Mouse (Mus musculus): ENCODE measurements around the gene Cerk. TPM values are rescaled to one million over a fixed set of nuclear protein-coding genes. Genes with fewer than 3 reads are reported as not detected.

Cerk gene
- polyA plus RNA-seq (2012): 0.02 and 0.06 TPM in 2 replicates

DNA sequence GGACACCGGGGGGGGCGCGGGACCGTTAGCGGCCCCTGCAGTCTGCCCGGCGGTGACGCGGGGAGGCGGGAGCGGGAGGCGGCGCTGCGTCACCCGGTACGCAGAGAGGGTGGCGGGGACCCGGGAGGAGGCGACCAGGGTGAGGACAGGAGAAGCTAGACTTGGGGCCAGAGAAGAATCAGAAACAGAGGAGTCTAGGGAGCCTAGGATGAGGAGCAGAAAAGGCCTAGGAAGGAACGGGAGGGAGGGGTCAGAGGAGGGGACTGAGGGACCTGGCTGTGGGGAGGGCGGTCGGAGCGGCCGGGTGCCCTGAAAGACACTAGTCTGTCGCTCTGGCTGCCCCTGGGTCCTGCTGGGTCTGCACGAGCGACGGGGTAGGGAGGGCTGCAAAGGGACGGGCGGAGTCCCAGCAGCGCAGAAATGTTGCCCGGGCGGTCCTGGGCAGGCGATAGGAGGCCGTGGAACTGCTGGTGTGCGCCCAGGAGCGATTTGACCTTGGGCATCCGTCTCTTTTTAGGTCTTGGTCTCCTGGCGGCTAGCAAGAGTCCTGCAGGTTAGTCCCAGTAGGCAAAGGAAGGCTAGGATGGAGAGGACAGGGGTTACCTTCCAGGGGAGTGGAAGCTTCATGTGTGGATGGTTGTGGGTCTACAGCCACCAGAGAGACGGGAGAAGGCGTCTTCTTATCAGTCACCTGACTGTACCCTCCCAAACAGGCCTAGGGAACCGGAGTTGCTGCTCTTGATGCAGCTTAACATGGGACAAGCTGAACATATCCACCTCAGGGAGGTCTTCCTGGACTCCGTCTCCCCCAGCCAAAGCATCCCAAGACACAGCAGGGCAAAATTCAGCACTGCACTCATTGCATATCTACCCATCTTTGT lies at the start of gene Cerk:
Cerk (minus strand) TSS at position 453 of the 881 bp plus-strand sequence.
- Histone ChIP-seq H3K4me1 (ENCODE audit: control insufficient read depth) (peaks cover 13% of the 10 kb centered on the region), H3K27me3 (ENCODE audit: control insufficient read depth) (peaks cover 40% of the 10 kb centered on the region), H3K9me3 (ENCODE audit: control insufficient read depth, low read length) (no peaks in the 10 kb centered on the region), H3K4me3 (replicated peaks) (peak within 1 kb of the TSS; percentile 59), H3K36me3 (ENCODE audit: control insufficient read depth) (no peaks in the 10 kb centered on the region)
- TF ChIP-seq TAL1 (IDR thresholded peaks at IDR 0.05; ENCODE audit: low read length) (no peak), GATA1 (IDR thresholded peaks at IDR 0.05; ENCODE audit: low read length) (no peak)

DNA sequence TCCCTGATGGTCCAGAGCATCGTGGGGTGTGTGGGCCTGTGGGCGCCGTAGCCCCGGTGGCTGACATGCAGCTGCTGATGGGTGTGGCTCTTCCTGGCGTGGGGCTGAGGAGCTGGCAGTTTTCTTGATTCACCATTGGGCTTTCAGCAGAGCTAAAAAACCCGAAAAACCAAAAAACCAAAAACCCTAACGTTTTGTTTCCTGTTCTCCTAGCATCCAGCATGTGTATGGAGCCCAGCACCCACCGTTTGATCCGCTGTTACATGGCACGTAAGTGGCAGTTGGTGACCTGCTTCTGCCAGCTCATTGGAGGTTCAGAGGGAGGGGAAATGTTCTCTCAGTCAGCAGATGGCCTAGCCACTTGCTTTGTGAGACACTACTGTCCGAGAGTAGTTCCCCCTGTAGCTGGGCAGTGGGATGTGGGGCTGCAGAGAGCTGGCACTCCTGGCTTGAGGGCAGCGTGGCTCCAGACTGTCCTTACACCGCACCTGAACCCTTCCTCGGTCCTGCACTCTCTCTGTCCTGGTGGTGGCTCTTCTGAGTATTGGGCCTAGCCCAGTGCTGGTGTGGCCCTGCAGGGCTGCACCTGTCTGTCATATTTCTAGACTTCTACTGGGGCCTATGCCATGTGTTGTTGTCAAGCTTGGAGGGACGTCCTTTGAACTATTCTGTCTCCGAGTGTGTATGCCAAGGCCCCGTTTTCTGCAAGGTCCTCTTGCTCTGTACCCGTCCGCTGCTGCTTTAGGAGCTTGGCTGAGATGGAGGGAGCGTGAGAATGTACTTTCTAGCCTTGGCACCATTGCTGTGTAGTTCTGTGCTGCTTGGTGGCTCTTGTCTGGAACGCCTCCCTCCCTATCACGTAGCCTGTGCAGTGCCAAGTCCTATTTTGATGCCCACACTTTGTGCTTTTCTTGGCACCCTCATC lies 48.8 kb upstream of the Cerk start:
- Histone ChIP-seq H3K4me3 (replicated peaks) (no peak overlapping the region), H3K36me3 (ENCODE audit: control insufficient read depth) (peaks cover 28% of the 10 kb centered on the region), H3K9me3 (ENCODE audit: control insufficient read depth, low read length) (no peaks in the 10 kb centered on the region), H3K27me3 (ENCODE audit: control insufficient read depth) (no peaks in the 10 kb centered on the region), H3K4me1 (ENCODE audit: control insufficient read depth) (peaks cover under 1% of the 10 kb centered on the region)
- TF ChIP-seq GATA1 (IDR thresholded peaks at IDR 0.05; ENCODE audit: low read length) (no peak), TAL1 (IDR thresholded peaks at IDR 0.05; ENCODE audit: low read length) (no peak)

DNA sequence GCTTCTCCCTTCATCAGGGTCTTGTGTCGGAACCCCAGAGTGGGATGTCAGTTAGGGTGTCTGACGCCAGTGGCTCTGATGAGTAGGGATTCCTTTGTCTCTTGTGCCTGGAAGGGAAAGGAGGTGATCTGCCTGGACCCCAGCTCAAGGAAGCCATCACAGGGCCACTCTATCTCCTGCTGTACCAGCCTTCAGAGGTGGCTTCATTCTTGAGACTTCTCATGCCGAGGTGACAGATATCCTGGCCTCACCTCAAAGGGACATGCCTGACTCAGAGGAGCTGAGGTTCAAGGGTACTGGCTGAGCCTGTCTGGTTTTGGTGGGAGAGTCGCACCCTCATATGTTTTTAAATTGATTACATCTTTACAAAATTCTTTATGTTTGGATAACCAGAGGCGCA lies 48.1 kb upstream of the Cerk start:
- H3K27me3 ChIP-seq (ENCODE audit: control insufficient read depth): no peaks in the 10 kb centered on the region
- H3K4me3 ChIP-seq (replicated peaks): no peak overlapping the region
- H3K9me3 ChIP-seq (ENCODE audit: control insufficient read depth, low read length): no peaks in the 10 kb centered on the region
- H3K4me1 ChIP-seq (ENCODE audit: control insufficient read depth): peaks cover 6% of the 10 kb centered on the region
- peaks cover 23% of the 10 kb centered on the region for H3K36me3 ChIP-seq (ENCODE audit: control insufficient read depth)
- TF ChIP-seq GATA1 (IDR thresholded peaks at IDR 0.05; ENCODE audit: low read length) (no peak), TAL1 (IDR thresholded peaks at IDR 0.05; ENCODE audit: low read length) (no peak)

DNA sequence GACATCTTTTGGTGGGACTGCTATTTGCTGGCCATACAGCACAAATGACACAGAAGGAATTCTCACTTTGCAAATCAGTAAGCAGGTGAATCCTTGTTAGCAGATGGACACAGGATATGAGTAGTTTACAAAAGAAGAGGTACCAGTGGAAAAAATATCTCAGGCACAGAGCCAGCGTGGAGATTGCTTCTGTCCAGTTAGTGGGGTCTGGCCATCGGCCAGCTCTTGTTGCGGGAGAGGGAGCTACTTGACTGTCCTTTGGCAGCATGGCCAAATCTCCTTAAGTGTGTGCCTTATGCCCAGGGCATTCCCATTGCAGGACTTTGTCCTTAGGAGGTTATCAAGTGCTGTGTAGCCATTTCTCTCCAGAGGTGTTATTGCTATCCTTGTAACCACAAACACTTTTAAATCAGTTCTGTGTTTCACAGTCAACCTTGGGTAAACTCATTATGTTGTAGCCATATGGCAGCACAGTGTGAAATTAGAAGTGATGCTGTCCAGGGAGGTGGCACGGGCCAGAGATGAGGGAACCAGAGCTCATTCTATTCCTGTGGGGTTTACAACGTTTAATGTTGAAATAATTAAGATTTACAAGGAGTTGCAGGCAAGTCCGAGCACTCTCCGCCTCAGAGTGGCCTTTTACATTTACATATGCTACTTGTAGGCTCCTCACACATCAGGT lies 46.0 kb upstream of the Cerk start:
- peaks cover 14% of the 10 kb centered on the region for H3K36me3 ChIP-seq (ENCODE audit: control insufficient read depth)
- no peaks in the 10 kb centered on the region for H3K27me3 ChIP-seq (ENCODE audit: control insufficient read depth)
- H3K4me3 ChIP-seq (replicated peaks): no peak overlapping the region
- TF ChIP-seq TAL1 (IDR thresholded peaks at IDR 0.05; ENCODE audit: low read length) (no peak), GATA1 (IDR thresholded peaks at IDR 0.05; ENCODE audit: low read length) (no peak)
- H3K9me3 ChIP-seq (ENCODE audit: control insufficient read depth, low read length): no peaks in the 10 kb centered on the region
- H3K4me1 ChIP-seq (ENCODE audit: control insufficient read depth): peaks cover 6% of the 10 kb centered on the region

GRCm38 (mm10) chr15:86231170-86231569 lies 45.2 kb upstream of the Cerk start:
- Histone ChIP-seq H3K4me1 (ENCODE audit: control insufficient read depth) (peaks cover 6% of the 10 kb centered on the region), H3K36me3 (ENCODE audit: control insufficient read depth) (peaks cover 12% of the 10 kb centered on the region), H3K4me3 (replicated peaks) (no peak overlapping the region), H3K27me3 (ENCODE audit: control insufficient read depth) (no peaks in the 10 kb centered on the region), H3K9me3 (ENCODE audit: control insufficient read depth, low read length) (no peaks in the 10 kb centered on the region)
- no peak for TF ChIP-seq GATA1 (IDR thresholded peaks at IDR 0.05; ENCODE audit: low read length)
- no peak for TF ChIP-seq TAL1 (IDR thresholded peaks at IDR 0.05; ENCODE audit: low read length)

DNA sequence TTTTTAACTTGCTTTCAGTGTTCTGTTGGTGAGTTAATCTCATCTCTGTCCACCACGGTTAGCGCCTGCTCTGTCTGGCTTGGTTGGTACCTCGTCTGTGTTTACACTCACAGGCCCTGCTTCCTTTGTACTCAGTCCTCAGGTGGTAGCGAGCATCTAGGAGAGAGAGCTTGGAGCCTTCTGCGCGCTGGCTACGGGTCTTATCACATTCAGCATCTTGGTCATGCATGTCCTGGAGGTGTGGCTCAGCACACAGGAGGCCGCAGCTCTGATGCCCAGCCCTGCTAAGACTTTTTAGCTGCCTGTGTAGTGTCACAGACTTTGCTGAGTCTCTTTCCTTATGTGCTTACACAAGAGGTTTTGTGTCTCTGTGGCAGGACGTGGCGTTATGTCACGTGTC lies 43.7 kb upstream of the Cerk start:
- H3K4me3 ChIP-seq (replicated peaks): no peak overlapping the region
- peaks cover 1% of the 10 kb centered on the region for H3K36me3 ChIP-seq (ENCODE audit: control insufficient read depth)
- H3K9me3 ChIP-seq (ENCODE audit: control insufficient read depth, low read length): no peaks in the 10 kb centered on the region
- no peak for TF ChIP-seq TAL1 (IDR thresholded peaks at IDR 0.05; ENCODE audit: low read length)
- peaks cover 6% of the 10 kb centered on the region for H3K4me1 ChIP-seq (ENCODE audit: control insufficient read depth)
- no peaks in the 10 kb centered on the region for H3K27me3 ChIP-seq (ENCODE audit: control insufficient read depth)

- Histone ChIP-seq H3K9me3 (ENCODE audit: control insufficient read depth, low read length) (peaks cover 3% of the 10 kb centered on the region; the same call in 1 of the 2 replicates), H3K4me3 (replicated peaks) (no peak overlapping the region), H3K27me3 (ENCODE audit: control insufficient read depth) (no peaks in the 10 kb centered on the region), H3K4me1 (ENCODE audit: control insufficient read depth) (peaks cover 6% of the 10 kb centered on the region), H3K36me3 (ENCODE audit: control insufficient read depth) (no peaks in the 10 kb centered on the region)
- TF ChIP-seq TAL1 (IDR thresholded peaks at IDR 0.05; ENCODE audit: low read length) (no peak), GATA1 (IDR thresholded peaks at IDR 0.05; ENCODE audit: low read length) (no peak)
Measured at GRCm38 (mm10) chr15:86229088-86229487, 43.1 kb upstream of the Cerk start.

- Histone ChIP-seq H3K4me3 (replicated peaks) (no peak overlapping the region), H3K36me3 (ENCODE audit: control insufficient read depth) (no peaks in the 10 kb centered on the region; the same call in 1 of the 2 replicates), H3K4me1 (ENCODE audit: control insufficient read depth) (peaks cover 6% of the 10 kb centered on the region), H3K27me3 (ENCODE audit: control insufficient read depth) (no peaks in the 10 kb centered on the region), H3K9me3 (ENCODE audit: control insufficient read depth, low read length) (peaks cover 3% of the 10 kb centered on the region; the same call in 1 of the 2 replicates)
- TF ChIP-seq TAL1 (IDR thresholded peaks at IDR 0.05; ENCODE audit: low read length): no peak
- TF ChIP-seq GATA1 (IDR thresholded peaks at IDR 0.05; ENCODE audit: low read length): no peak
Measured at GRCm38 (mm10) chr15:86228186-86228585, 42.2 kb upstream of the Cerk start.

All from erythroblast, embryonic 14.5 days (primary cell).